Mouse (Mus musculus) bone marrow, adult 2 months (tissue): Measurements from ENCODE around the gene Gm525.

Source experiments
- CTCF ChIP-seq: fragments of 200-500 bp; IDR thresholded peaks from 2 replicates; pipeline ENCODE4 v1.5.1; 2011; ENCODE audit warnings: low read length, control low read depth; ENCODE audit not compliant: control insufficient read depth, insufficient read depth
- POLR2A ChIP-seq: fragments of 200-500 bp; IDR thresholded peaks from 2 replicates; pipeline ENCODE4 v1.6.1; 2011; ENCODE audit warnings: low read depth, mild to moderate bottlenecking, control low read depth, low read length, borderline replicate concordance; ENCODE audit not compliant: control insufficient read depth

DNA sequence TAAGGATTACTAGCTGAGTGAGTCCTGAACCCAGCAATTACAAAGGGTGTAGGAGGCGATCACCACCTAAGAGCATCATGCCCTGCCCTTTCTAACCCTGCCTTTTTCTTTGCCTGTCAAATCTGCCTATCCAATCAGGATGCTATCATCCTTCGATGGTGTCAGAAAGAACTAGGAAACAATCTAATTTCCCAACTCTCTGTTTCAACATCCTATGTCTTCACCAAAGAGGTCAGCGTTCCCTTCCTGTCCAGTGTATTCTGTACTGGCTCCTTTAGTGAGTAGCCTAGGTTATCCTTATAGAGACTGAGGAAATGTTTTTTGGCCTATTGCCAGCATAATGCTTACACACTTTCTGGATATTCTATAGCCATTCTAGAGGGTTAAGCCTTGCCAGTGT is 38.1 kb upstream of the Gm525 start:
- no peak for TF ChIP-seq CTCF
- TF ChIP-seq POLR2A = no peak
